Mouse (Mus musculus): ENCODE results near the gene Mtx1. TPM values are rescaled to one million over a fixed set of nuclear protein-coding genes. Genes with fewer than 3 reads are reported as not detected.

Mtx1 gene
- polyA plus RNA-seq, 1 experiment from 2014 or later, result 111 TPM

DNA sequence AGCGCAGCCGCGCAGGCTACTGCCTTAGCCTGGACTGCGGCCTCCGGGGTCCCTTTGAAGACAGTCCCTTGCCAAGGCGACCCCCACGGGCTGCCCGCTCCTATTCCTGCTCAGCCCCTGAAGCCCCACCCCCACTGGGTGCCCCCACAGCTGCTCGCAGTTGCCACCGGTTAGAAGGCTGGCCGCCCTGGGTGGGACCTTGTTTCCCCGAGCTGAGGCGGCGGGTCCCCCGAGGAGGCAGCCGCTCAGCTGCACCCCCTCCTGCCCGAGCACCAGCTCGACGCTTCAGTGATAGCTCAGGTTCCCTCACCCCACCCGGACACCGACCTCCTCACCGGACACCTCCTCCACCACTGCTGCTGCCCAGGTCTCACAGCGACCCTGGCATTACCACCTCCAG is 39.7 kb downstream of the Mtx1 start:
- 53% methylated on average over 23 of the region's 23 CpGs for WGBS (ENCODE audit: insufficient replicate concordance)
- no peak for ATAC-seq
- Histone ChIP-seq H3K4me3 (ENCODE audit: low read depth, low read length) (no peak overlapping the region), H3K27ac (ENCODE audit: low read depth) (0 out of 2 replicates have a peak overlapping the region, but pooled peaks have one; percentile 16), H3K9ac (replicated peaks) (no peak overlapping the region), H3K36me3 (replicated peaks; ENCODE audit: insufficient read depth, low read length) (peaks cover 4% of the 10 kb centered on the region), H3K4me2 (ENCODE audit: low read depth, low read length) (peak overlapping the region; percentile 29; the same call in 1 of the 2 replicates), H3K27me3 (ENCODE audit: insufficient read depth, low read length) (no peaks in the 10 kb centered on the region), H3K9me3 (ENCODE audit: low read length) (no peaks in the 10 kb centered on the region), H3K4me1 (ENCODE audit: insufficient read depth) (peaks cover 16% of the 10 kb centered on the region)
- no peak for DNase-seq
- TF ChIP-seq CTCF (IDR thresholded peaks at IDR 0.05; ENCODE audit: low read depth), result no peak
- no peak for TF ChIP-seq EP300 (IDR thresholded peaks at IDR 0.05; ENCODE audit: low read depth)

DNA sequence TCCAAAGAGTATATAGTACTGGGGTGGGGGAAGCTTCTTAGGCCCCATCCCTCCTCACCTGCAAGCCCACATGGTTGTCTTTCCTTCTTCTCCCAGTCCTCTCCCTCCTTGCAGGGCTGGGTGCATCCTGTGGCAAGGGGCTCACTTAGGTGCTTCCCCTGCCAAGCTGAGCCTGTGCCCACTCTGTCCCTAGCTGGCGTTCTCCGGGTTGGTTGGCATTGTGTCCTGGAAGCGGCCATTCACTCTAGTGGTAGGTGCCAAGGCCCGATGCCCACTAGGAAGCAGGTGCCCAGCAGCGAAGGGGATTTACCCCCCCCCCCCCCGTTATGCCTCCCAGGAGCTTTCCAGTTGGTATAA is 43.0 kb downstream of the Mtx1 start:
- DNase-seq (no peak), ATAC-seq (no peak)
- Histone ChIP-seq H3K36me3 (replicated peaks; ENCODE audit: insufficient read depth, low read length) (peaks cover 29% of the 10 kb centered on the region), H3K4me1 (ENCODE audit: insufficient read depth) (peaks cover 17% of the 10 kb centered on the region), H3K27ac (ENCODE audit: low read depth) (no peak overlapping the region), H3K9ac (replicated peaks) (0 out of 2 replicates have a peak overlapping the region, but pooled peaks have one; percentile 61), H3K4me3 (ENCODE audit: low read depth, low read length) (no peak overlapping the region), H3K27me3 (ENCODE audit: insufficient read depth, low read length) (no peaks in the 10 kb centered on the region), H3K4me2 (ENCODE audit: low read depth, low read length) (peak overlapping the region; percentile 85), H3K9me3 (ENCODE audit: low read length) (no peaks in the 10 kb centered on the region)
- WGBS (ENCODE audit: insufficient replicate concordance), result 79% methylated on average over 6 of the region's 6 CpGs
- TF ChIP-seq CTCF (IDR thresholded peaks at IDR 0.05; ENCODE audit: low read depth) (no peak), EP300 (IDR thresholded peaks at IDR 0.05; ENCODE audit: low read depth) (no peak)

DNA sequence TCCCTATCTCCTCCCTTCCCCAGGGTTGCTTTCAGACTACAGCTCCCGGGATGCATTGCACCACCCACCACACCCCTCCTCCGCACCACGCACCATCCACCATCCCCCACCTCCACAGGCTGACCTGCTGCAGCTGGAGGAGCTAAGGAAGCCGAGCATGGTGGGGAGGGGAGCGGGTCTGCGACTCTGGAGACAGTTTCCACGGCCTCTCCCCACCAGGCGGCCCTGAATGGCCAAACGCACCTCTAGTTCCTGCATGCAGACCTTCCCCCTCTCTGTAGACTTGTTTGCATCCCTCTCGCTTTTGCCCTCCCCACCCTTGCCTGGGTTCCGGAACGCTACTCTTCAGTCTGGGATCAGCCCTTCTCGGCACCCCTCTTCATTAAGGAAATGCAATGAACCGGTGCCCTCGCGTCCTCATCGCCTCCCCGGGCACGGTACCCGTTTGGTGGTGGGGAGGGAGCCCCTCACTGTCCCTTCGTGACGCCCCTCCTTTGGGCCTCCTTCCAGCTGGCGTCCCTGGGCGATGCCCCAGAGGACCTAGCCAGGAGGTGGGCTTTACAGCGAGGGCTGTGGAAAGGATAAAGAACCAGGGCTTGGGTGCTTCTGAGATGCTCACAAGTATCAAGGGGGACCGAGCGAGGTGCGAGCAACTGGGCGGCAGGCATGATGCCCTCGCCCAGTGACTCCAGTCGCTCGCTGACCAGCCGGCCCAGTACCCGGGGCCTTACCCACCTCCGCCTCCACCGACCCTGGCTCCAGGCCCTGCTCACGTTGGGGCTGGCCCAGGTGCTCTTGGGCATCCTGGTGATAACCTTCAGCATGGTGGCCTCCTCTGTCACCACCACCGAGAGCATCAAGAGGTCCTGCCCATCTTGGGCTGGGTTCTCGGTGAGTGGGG is 43.6 kb downstream of the Mtx1 start, which contains the start of gene Fam189b:
TSS of gene Fam189b (plus strand) at position 86 of the 901 bp plus-strand sequence.
- H3K27me3 ChIP-seq (ENCODE audit: insufficient read depth, low read length), result no peaks in the 10 kb centered on the region
- H3K9ac ChIP-seq (replicated peaks), result peak within 1 kb of the TSS; percentile 61
- WGBS (ENCODE audit: insufficient replicate concordance), result 13% methylated on average over 38 of the region's 39 CpGs
- H3K4me3 ChIP-seq (ENCODE audit: low read depth, low read length), result peak within 1 kb of the TSS; percentile 53
- peaks cover 22% of the 10 kb centered on the region for H3K4me1 ChIP-seq (ENCODE audit: insufficient read depth)
- H3K36me3 ChIP-seq (replicated peaks; ENCODE audit: insufficient read depth, low read length), result peaks cover 30% of the 10 kb centered on the region
- H3K9me3 ChIP-seq (ENCODE audit: low read length), result no peaks in the 10 kb centered on the region
- peak within 1 kb of the TSS; percentile 85 for H3K4me2 ChIP-seq (ENCODE audit: low read depth, low read length)
- ATAC-seq (peak; percentile 87), DNase-seq (peak; percentile 78)
- 0 out of 2 replicates have a peak within 1 kb of the TSS, but pooled peaks have one; percentile 8 for H3K27ac ChIP-seq (ENCODE audit: low read depth)
- no peak for TF ChIP-seq CTCF (IDR thresholded peaks at IDR 0.05; ENCODE audit: low read depth)
- TF ChIP-seq EP300 (IDR thresholded peaks at IDR 0.05; ENCODE audit: low read depth), result no peak

DNA sequence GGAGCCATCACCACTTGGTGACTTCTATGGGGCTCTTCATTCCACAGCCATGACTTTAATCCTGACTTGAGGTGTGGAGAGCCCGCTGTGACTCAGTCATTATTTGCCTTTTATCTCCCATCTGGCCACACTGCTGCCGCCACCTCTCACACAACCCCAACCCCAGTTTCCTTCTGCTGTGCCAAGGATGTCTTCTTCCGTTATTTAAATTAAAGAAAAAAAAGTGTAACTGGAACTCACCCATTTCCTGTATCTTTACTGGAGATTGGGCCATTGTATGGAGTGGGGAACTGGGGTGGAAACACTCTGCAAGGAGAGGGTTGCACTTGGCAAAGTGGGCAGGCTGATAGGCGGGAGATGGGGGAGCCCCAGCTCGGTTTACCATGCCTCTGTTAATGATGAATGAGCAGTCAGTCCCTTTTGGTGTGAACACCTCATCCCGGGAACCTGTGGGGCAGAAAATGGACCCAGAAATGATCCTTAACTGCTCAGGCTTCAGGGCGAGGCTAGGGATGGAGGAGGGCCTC is 44.3 kb downstream of the Mtx1 start:
- whole genome bisulfite sequencing (ENCODE audit: insufficient replicate concordance), result 31% methylated on average over 7 of the region's 7 CpGs
- peaks cover 30% of the 10 kb centered on the region for H3K36me3 ChIP-seq (replicated peaks; ENCODE audit: insufficient read depth, low read length)
- H3K9ac ChIP-seq (replicated peaks), result peak overlapping the region; percentile 61; the same call in 1 of the 2 replicates
- TF ChIP-seq EP300 (IDR thresholded peaks at IDR 0.05; ENCODE audit: low read depth) (no peak), CTCF (IDR thresholded peaks at IDR 0.05; ENCODE audit: low read depth) (no peak)
- peaks cover 27% of the 10 kb centered on the region for H3K4me1 ChIP-seq (ENCODE audit: insufficient read depth)
- no peak for DNase-seq
- H3K4me3 ChIP-seq (ENCODE audit: low read depth, low read length), result peak overlapping the region; percentile 53
- H3K27ac ChIP-seq (ENCODE audit: low read depth), result no peak overlapping the region
- H3K9me3 ChIP-seq (ENCODE audit: low read length), result no peaks in the 10 kb centered on the region
- no peaks in the 10 kb centered on the region for H3K27me3 ChIP-seq (ENCODE audit: insufficient read depth, low read length)
- ATAC-seq, result no peak
- H3K4me2 ChIP-seq (ENCODE audit: low read depth, low read length), result peak overlapping the region; percentile 85

DNA sequence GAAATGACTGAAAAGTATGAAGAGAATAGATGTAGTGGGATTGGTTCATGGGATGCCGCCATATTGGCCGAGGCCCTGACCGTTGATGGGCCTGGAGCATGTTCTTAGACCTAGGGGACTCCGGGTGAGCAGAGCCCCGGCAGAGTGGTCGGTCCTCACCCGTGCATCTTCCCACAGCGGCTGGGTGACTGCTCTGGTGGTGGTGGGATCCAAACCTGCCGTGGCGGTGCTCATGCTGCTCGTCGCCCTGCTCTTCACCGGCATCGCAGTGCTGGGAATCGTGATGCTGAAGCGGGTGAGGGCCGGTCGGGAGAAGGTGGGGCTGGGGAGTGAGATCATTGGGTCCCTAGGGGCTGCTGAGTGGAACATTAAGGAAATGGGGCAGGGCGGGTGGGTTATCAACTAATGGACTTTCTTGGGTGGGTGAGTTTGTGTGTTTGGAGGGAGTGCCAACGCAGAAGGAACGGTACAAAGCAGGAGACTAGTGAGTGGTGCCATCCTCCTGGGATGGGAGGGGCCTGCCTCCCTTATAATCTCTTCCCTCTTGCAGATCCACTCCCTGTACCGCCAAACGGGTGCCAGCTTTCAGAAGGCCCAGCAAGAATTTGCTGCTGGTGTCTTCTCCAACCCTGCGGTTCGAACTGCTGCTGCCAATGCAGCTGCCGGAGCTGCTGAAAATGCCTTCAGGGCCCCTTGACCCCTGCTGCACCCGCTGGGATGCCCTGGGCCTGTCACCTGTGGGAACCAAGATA is 45.0 kb downstream of the Mtx1 start:
- no peaks in the 10 kb centered on the region for H3K9me3 ChIP-seq (ENCODE audit: low read length)
- H3K27me3 ChIP-seq (ENCODE audit: insufficient read depth, low read length), result no peaks in the 10 kb centered on the region
- no peak for ATAC-seq
- peaks cover 27% of the 10 kb centered on the region for H3K4me1 ChIP-seq (ENCODE audit: insufficient read depth)
- H3K9ac ChIP-seq (replicated peaks), result no peak overlapping the region
- no peak overlapping the region for H3K4me3 ChIP-seq (ENCODE audit: low read depth, low read length)
- H3K27ac ChIP-seq (ENCODE audit: low read depth), result no peak overlapping the region
- no peak for DNase-seq
- H3K36me3 ChIP-seq (replicated peaks; ENCODE audit: insufficient read depth, low read length), result peaks cover 30% of the 10 kb centered on the region
- TF ChIP-seq EP300 (IDR thresholded peaks at IDR 0.05; ENCODE audit: low read depth), result no peak
- TF ChIP-seq CTCF (IDR thresholded peaks at IDR 0.05; ENCODE audit: low read depth), result no peak
- 86% methylated on average over 27 of the region's 27 CpGs for WGBS (ENCODE audit: insufficient replicate concordance)
- H3K4me2 ChIP-seq (ENCODE audit: low read depth, low read length), result 0 out of 2 replicates have a peak overlapping the region, but pooled peaks have one; percentile 85

DNA sequence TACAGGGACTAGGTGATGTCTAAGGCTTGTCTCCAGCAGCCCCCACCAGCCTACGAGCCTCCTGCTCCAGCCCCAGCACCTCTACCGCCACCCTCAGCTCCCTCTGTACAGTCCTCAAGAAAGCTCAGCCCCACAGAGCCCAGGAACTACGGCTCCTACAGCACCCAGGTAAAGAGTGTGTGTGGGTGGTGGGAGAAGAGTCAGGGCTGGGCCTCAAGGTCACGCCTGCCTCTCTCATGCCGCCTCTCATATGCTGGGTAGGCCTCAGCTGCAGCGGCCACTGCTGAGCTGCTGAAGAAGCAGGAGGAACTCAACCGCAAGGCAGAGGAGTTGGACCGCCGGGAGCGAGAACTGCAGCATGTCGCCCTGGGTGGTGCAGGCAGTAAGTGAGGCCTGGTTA is 47.8 kb downstream of the Mtx1 start:
- Histone ChIP-seq H3K27me3 (ENCODE audit: insufficient read depth, low read length) (no peaks in the 10 kb centered on the region), H3K4me1 (ENCODE audit: insufficient read depth) (peaks cover 27% of the 10 kb centered on the region), H3K9me3 (ENCODE audit: low read length) (no peaks in the 10 kb centered on the region), H3K36me3 (replicated peaks; ENCODE audit: insufficient read depth, low read length) (peaks cover 51% of the 10 kb centered on the region), H3K27ac (ENCODE audit: low read depth) (no peak overlapping the region), H3K4me2 (ENCODE audit: low read depth, low read length) (peak overlapping the region; percentile 96; the same call in 1 of the 2 replicates), H3K9ac (replicated peaks) (no peak overlapping the region), H3K4me3 (ENCODE audit: low read depth, low read length) (no peak overlapping the region)
- no peak for DNase-seq
- ATAC-seq, result no peak
- no peak for TF ChIP-seq CTCF (IDR thresholded peaks at IDR 0.05; ENCODE audit: low read depth)
- 81% methylated on average over 11 of the region's 11 CpGs for WGBS (ENCODE audit: insufficient replicate concordance)
